Mouse (Mus musculus) stomach, embryonic 15.5 days (tissue): ENCODE results near the gene Lao1. TPM values are rescaled to one million over a fixed set of nuclear protein-coding genes. Genes with fewer than 3 reads are reported as not detected.

ENCODE experiments used
- ATAC-seq: fragments of 200-750 bp; cut with Nextera tagmentation; 2 replicates; pipeline ENCODE4 v1.8.0; 2017; ENCODE audit warnings: low read depth, moderate number of reproducible peaks, moderate TSS enrichment; ENCODE audit not compliant: insufficient read depth, low FRiP score
- H3K27ac ChIP-seq: fragments of 300-500 bp; sonication (generic); 2 replicates; pipeline ENCODE4 v1.5.1; 2015; ENCODE audit warnings: mild to moderate bottlenecking, inconsistent platforms
- H3K27me3 ChIP-seq: fragments of 300-500 bp; sonication (generic); replicated peaks from 2 replicates; pipeline ENCODE4 v1.6.1; 2015; ENCODE audit warnings: inconsistent platforms
- H3K36me3 ChIP-seq: fragments of 300-500 bp; sonication (generic); 2 replicates; pipeline ENCODE4 v1.6.1; 2015; ENCODE audit warnings: inconsistent platforms
- H3K4me1 ChIP-seq: fragments of 300-500 bp; sonication (generic); 2 replicates; pipeline ENCODE4 v1.6.1; 2015; ENCODE audit warnings: inconsistent platforms
- H3K4me2 ChIP-seq: fragments of 300-500 bp; sonication (generic); 2 replicates; pipeline ENCODE4 v1.6.1; 2015; ENCODE audit warnings: mild to moderate bottlenecking, inconsistent platforms
- H3K4me3 ChIP-seq: fragments of 300-500 bp; sonication (generic); replicated peaks from 2 replicates; pipeline ENCODE4 v1.5.1; 2015; ENCODE audit warnings: inconsistent platforms
- H3K9ac ChIP-seq: fragments of 300-500 bp; sonication (generic); 2 replicates; pipeline ENCODE4 v1.6.1; 2015; ENCODE audit warnings: inconsistent platforms
- H3K9me3 ChIP-seq: fragments of 300-500 bp; sonication (generic); 2 replicates; pipeline ENCODE4 v1.6.1; 2016; ENCODE audit warnings: inconsistent platforms
- WGBS: fragments of 180-500 bp; shearing (Covaris S2); methylation state at CpG from one replicate; pipeline ENCODE4 v1.1.7; 2015; 5-methylcytosine and 5-hydroxymethylcytosine counted together
- polyA plus RNA-seq: library from polyadenylated mRNA; unstranded; fragments of >200 nt; fragmentation: Nextera tagmentation; extraction: Ambion mirVana; gene quantifications from 2 replicates; pipeline ENCODE4 v1.2.1, GENCODE M21; 2015

The Lao1 gene
- polyA plus RNA-seq, 1 experiment from 2014 or later: not detected

GRCm38 (mm10) chr4:118999691-119000486, 38.5 kb downstream of the Lao1 start:
- H3K9me3 ChIP-seq: no peaks in the 10 kb centered on the region
- H3K4me2 ChIP-seq: no peak overlapping the region
- no peaks in the 10 kb centered on the region for H3K27me3 ChIP-seq
- no peak for ATAC-seq
- no peaks in the 10 kb centered on the region for H3K36me3 ChIP-seq
- H3K4me1 ChIP-seq: no peaks in the 10 kb centered on the region; the same call in 1 of the 2 replicates
- 49% methylated on average over 19 of the region's 19 CpGs for WGBS
- no peak overlapping the region for H3K4me3 ChIP-seq
- no peak overlapping the region for H3K9ac ChIP-seq
- no peak overlapping the region for H3K27ac ChIP-seq

GRCm38 (mm10) chr4:119001696-119002095, 40.3 kb downstream of the Lao1 start:
- H3K4me3 ChIP-seq: no peak overlapping the region
- ATAC-seq: no peak
- H3K27me3 ChIP-seq: no peaks in the 10 kb centered on the region
- no peaks in the 10 kb centered on the region for H3K9me3 ChIP-seq
- H3K36me3 ChIP-seq: no peaks in the 10 kb centered on the region
- H3K9ac ChIP-seq: no peak overlapping the region
- no peak overlapping the region for H3K4me2 ChIP-seq
- WGBS: 50% methylated on average over 10 of the region's 10 CpGs
- H3K4me1 ChIP-seq: no peaks in the 10 kb centered on the region; the same call in 1 of the 2 replicates
- no peak overlapping the region for H3K27ac ChIP-seq

GRCm38 (mm10) chr4:119002512-119002911, 41.1 kb downstream of the Lao1 start:
- Histone ChIP-seq H3K27ac (no peak overlapping the region), H3K4me1 (no peaks in the 10 kb centered on the region; the same call in 1 of the 2 replicates), H3K27me3 (no peaks in the 10 kb centered on the region), H3K9me3 (no peaks in the 10 kb centered on the region), H3K9ac (no peak overlapping the region), H3K4me2 (no peak overlapping the region), H3K36me3 (no peaks in the 10 kb centered on the region), H3K4me3 (no peak overlapping the region)
- ATAC-seq: no peak
- WGBS: 74% methylated on average over 3 of the region's 3 CpGs

GRCm38 (mm10) chr4:119004178-119004577, 42.8 kb downstream of the Lao1 start:
- Histone ChIP-seq H3K4me1 (peaks cover 6% of the 10 kb centered on the region; the same call in 1 of the 2 replicates), H3K4me3 (no peak overlapping the region), H3K9ac (no peak overlapping the region), H3K9me3 (no peaks in the 10 kb centered on the region), H3K36me3 (no peaks in the 10 kb centered on the region), H3K27ac (no peak overlapping the region), H3K27me3 (no peaks in the 10 kb centered on the region), H3K4me2 (no peak overlapping the region)
- ATAC-seq: no peak
- 66% methylated on average over 3 of the region's 3 CpGs for WGBS

GRCm38 (mm10) chr4:119004613-119005339, 43.4 kb downstream of the Lao1 start:
- no peaks in the 10 kb centered on the region for H3K36me3 ChIP-seq
- no peak overlapping the region for H3K9ac ChIP-seq
- no peaks in the 10 kb centered on the region for H3K9me3 ChIP-seq
- WGBS: 50% methylated on average over 7 of the region's 7 CpGs
- H3K27ac ChIP-seq: no peak overlapping the region
- no peak overlapping the region for H3K4me2 ChIP-seq
- ATAC-seq: 0 out of 2 replicates have a peak, but pooled peaks have one; percentile 38
- peaks cover 6% of the 10 kb centered on the region; the same call in 1 of the 2 replicates for H3K4me1 ChIP-seq
- no peaks in the 10 kb centered on the region for H3K27me3 ChIP-seq
- no peak overlapping the region for H3K4me3 ChIP-seq

- H3K4me3 ChIP-seq: no peak overlapping the region
- H3K9me3 ChIP-seq: no peaks in the 10 kb centered on the region
- 80% methylated on average over 6 of the region's 6 CpGs for WGBS
- peaks cover 6% of the 10 kb centered on the region; the same call in 1 of the 2 replicates for H3K4me1 ChIP-seq
- no peak overlapping the region for H3K4me2 ChIP-seq
- H3K27ac ChIP-seq: no peak overlapping the region
- H3K36me3 ChIP-seq: no peaks in the 10 kb centered on the region
- no peak overlapping the region for H3K9ac ChIP-seq
- no peaks in the 10 kb centered on the region for H3K27me3 ChIP-seq
- ATAC-seq: no peak
Measured at GRCm38 (mm10) chr4:119007602-119008001, 46.2 kb downstream of the Lao1 start.

- 0 out of 2 replicates have a peak, but pooled peaks have one; percentile 23 for ATAC-seq
- no peak overlapping the region for H3K9ac ChIP-seq
Measured at GRCm38 (mm10) chr4:119008476-119008875, 47.1 kb downstream of the Lao1 start.

GRCm38 (mm10) chr4:119009814-119010213, 48.4 kb downstream of the Lao1 start:
- H3K9me3 ChIP-seq: no peaks in the 10 kb centered on the region
- H3K4me2 ChIP-seq: no peak overlapping the region
- no peak for ATAC-seq
- WGBS: 76% methylated on average over 8 of the region's 8 CpGs
- no peak overlapping the region for H3K4me3 ChIP-seq
- H3K9ac ChIP-seq: no peak overlapping the region
- H3K27ac ChIP-seq: no peak overlapping the region
- no peaks in the 10 kb centered on the region for H3K36me3 ChIP-seq
- peaks cover 6% of the 10 kb centered on the region; the same call in 1 of the 2 replicates for H3K4me1 ChIP-seq
- H3K27me3 ChIP-seq: no peaks in the 10 kb centered on the region

More at GRCm38 (mm10) chr4:119008476-119008875, 47.1 kb downstream of the Lao1 start:
- Histone ChIP-seq H3K4me3 (no peak overlapping the region), H3K9me3 (no peaks in the 10 kb centered on the region), H3K27ac (no peak overlapping the region), H3K4me2 (no peak overlapping the region), H3K27me3 (no peaks in the 10 kb centered on the region), H3K4me1 (peaks cover 6% of the 10 kb centered on the region; the same call in 1 of the 2 replicates), H3K36me3 (no peaks in the 10 kb centered on the region)
- 39% methylated on average over 6 of the region's 6 CpGs for WGBS

GRCm38 (mm10) chr4:119011050-119011680, 49.8 kb downstream of the Lao1 start:
- H3K27ac ChIP-seq: no peak overlapping the region
- H3K4me1 ChIP-seq: peaks cover 6% of the 10 kb centered on the region; the same call in 1 of the 2 replicates
- no peak overlapping the region for H3K9ac ChIP-seq
- no peaks in the 10 kb centered on the region for H3K9me3 ChIP-seq
- H3K27me3 ChIP-seq: no peaks in the 10 kb centered on the region
- WGBS: 64% methylated on average over 10 of the region's 10 CpGs
- no peaks in the 10 kb centered on the region for H3K36me3 ChIP-seq
- H3K4me3 ChIP-seq: no peak overlapping the region
- H3K4me2 ChIP-seq: no peak overlapping the region
- no peak for ATAC-seq

GRCm38 (mm10) chr4:119013031-119013430, 51.7 kb downstream of the Lao1 start:
- WGBS: 83% methylated on average over 5 of the region's 5 CpGs
- H3K27me3 ChIP-seq: no peaks in the 10 kb centered on the region
- H3K36me3 ChIP-seq: no peaks in the 10 kb centered on the region
- H3K9ac ChIP-seq: no peak overlapping the region
- ATAC-seq: no peak
- no peak overlapping the region for H3K4me3 ChIP-seq
- H3K27ac ChIP-seq: no peak overlapping the region
- no peak overlapping the region for H3K4me2 ChIP-seq
- no peaks in the 10 kb centered on the region for H3K9me3 ChIP-seq
- H3K4me1 ChIP-seq: peaks cover 6% of the 10 kb centered on the region; the same call in 1 of the 2 replicates

GRCm38 (mm10) chr4:119014997-119015396, 53.6 kb downstream of the Lao1 start:
- Histone ChIP-seq H3K27ac (no peak overlapping the region), H3K9ac (no peak overlapping the region), H3K4me3 (no peak overlapping the region), H3K27me3 (no peaks in the 10 kb centered on the region), H3K4me2 (no peak overlapping the region), H3K4me1 (peaks cover 10% of the 10 kb centered on the region), H3K9me3 (no peaks in the 10 kb centered on the region), H3K36me3 (no peaks in the 10 kb centered on the region)
- ATAC-seq: no peak
